Mouse (Mus musculus): ENCODE results near the gene Arhgap9. TPM values are rescaled to one million over a fixed set of nuclear protein-coding genes. Genes with fewer than 3 reads are reported as not detected.
A peak's percentile ranks its signal among the peaks of the same experiment; 100 is the strongest.

Arhgap9 gene
- polyA plus RNA-seq, 1 experiment from 2014 or later, result 3.7 TPM

DNA sequence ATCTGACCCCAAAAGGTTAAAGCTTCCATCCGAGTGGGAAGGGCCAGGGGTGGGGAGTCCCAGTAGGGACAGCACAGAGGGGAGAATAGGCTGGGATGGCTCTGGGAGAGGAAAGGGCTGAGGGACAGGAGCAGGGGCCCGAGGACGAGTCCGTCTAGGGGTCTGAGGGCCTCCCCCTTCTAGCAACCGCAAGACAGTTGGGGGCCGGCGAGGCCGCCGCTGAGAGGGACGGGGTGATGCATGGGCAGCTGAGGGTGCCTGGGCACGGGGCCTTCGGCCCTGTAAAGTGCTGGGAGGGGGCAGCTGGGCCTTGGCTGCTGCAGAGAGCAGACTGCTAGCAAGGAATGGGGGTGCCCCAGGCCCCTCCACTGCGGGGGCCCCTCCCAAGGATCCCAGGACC is 36.1 kb upstream of the Arhgap9 start:
- DNase-seq (ENCODE audit: low spot score) (no peak), ATAC-seq (ENCODE audit: low read depth) (no peak)
- no peak overlapping the region; the same call in 1 of the 2 replicates for H3K27ac ChIP-seq (replicated peaks; ENCODE audit: low read depth, low read length)
- H3K9ac ChIP-seq (ENCODE audit: low read depth, low read length), result 0 out of 2 replicates have a peak overlapping the region, but pooled peaks have one; percentile 32
- WGBS, result 76% methylated on average over 4 of the region's 13 CpGs
- H3K4me1 ChIP-seq (ENCODE audit: control insufficient read depth, insufficient read depth, low read length), result peaks cover 16% of the 10 kb centered on the region
- no peaks in the 10 kb centered on the region for H3K9me3 ChIP-seq (ENCODE audit: control insufficient read depth, low read length)
- H3K27me3 ChIP-seq (replicated peaks; ENCODE audit: control insufficient read depth, insufficient read depth, low read length), result no peaks in the 10 kb centered on the region
- peaks cover 67% of the 10 kb centered on the region for H3K36me3 ChIP-seq (ENCODE audit: control insufficient read depth, insufficient read depth, low read length)
- no peak overlapping the region for H3K4me2 ChIP-seq (ENCODE audit: low read depth, low read length)
- H3K4me3 ChIP-seq (ENCODE audit: low read depth, low read length), result no peak overlapping the region

DNA sequence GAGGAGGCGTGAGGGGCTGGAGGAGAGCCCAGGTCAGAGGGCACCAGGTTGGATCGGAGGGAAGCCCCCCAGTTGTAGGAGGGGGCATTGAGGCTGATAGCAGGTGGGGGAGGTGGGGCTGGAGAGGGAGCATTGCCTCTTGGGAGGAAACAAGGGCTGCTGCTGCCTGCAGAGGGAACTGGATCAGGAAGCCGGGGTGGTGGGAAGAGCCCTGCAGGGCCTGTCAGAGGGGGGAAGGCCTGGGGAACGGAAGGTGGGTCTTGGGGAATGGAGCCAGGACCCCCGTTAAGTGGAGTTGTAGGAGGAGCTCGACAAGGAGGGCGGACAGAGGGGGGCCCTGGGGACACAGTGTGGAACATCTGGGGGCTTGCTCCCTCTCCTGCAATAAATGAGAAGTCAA is 35.6 kb upstream of the Arhgap9 start:
- peaks cover 16% of the 10 kb centered on the region for H3K4me1 ChIP-seq (ENCODE audit: control insufficient read depth, insufficient read depth, low read length)
- DNase-seq (ENCODE audit: low spot score), result no peak
- ATAC-seq (ENCODE audit: low read depth), result no peak
- 60% methylated on average over 5 of the region's 7 CpGs for WGBS
- H3K9me3 ChIP-seq (ENCODE audit: control insufficient read depth, low read length), result no peaks in the 10 kb centered on the region
- 0 out of 2 replicates have a peak overlapping the region, but pooled peaks have one; percentile 95 for H3K4me2 ChIP-seq (ENCODE audit: low read depth, low read length)
- H3K4me3 ChIP-seq (ENCODE audit: low read depth, low read length), result no peak overlapping the region
- H3K27ac ChIP-seq (replicated peaks; ENCODE audit: low read depth, low read length), result no peak overlapping the region
- H3K27me3 ChIP-seq (replicated peaks; ENCODE audit: control insufficient read depth, insufficient read depth, low read length), result no peaks in the 10 kb centered on the region
- peak overlapping the region; percentile 41; the same call in 1 of the 2 replicates for H3K9ac ChIP-seq (ENCODE audit: low read depth, low read length)
- H3K36me3 ChIP-seq (ENCODE audit: control insufficient read depth, insufficient read depth, low read length), result peaks cover 62% of the 10 kb centered on the region

DNA sequence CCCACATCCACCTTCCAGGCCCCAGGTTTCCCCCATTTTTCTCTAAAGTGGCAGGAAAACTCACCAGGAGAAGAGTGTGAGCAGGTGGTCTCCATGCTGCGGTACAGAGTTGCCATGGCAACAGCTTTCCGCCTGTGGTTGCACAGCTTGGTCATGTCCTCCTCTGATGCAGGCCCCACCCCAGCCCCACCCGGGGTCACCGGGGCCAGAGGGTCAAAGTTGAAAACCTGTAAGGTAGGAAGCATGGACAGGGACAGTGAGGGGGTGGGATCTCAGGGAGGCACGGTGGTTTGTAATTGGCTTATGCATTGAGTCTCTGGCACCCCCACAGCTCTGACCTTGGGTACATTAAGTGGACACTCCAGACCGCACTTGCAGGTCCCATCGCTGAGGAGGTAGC is 35.0 kb upstream of the Arhgap9 start:
- H3K4me2 ChIP-seq (ENCODE audit: low read depth, low read length), result peak overlapping the region; percentile 95
- peak overlapping the region; percentile 41; the same call in 1 of the 2 replicates for H3K9ac ChIP-seq (ENCODE audit: low read depth, low read length)
- H3K4me3 ChIP-seq (ENCODE audit: low read depth, low read length), result 0 out of 2 replicates have a peak overlapping the region, but pooled peaks have one; percentile 59
- ATAC-seq (ENCODE audit: low read depth) (no peak), DNase-seq (ENCODE audit: low spot score) (no peak)
- H3K27me3 ChIP-seq (replicated peaks; ENCODE audit: control insufficient read depth, insufficient read depth, low read length), result no peaks in the 10 kb centered on the region
- H3K36me3 ChIP-seq (ENCODE audit: control insufficient read depth, insufficient read depth, low read length), result peaks cover 56% of the 10 kb centered on the region
- H3K4me1 ChIP-seq (ENCODE audit: control insufficient read depth, insufficient read depth, low read length), result peaks cover 20% of the 10 kb centered on the region
- no peak overlapping the region for H3K27ac ChIP-seq (replicated peaks; ENCODE audit: low read depth, low read length)
- WGBS, result 57% methylated on average over 7 of the region's 7 CpGs
- no peaks in the 10 kb centered on the region for H3K9me3 ChIP-seq (ENCODE audit: control insufficient read depth, low read length)

DNA sequence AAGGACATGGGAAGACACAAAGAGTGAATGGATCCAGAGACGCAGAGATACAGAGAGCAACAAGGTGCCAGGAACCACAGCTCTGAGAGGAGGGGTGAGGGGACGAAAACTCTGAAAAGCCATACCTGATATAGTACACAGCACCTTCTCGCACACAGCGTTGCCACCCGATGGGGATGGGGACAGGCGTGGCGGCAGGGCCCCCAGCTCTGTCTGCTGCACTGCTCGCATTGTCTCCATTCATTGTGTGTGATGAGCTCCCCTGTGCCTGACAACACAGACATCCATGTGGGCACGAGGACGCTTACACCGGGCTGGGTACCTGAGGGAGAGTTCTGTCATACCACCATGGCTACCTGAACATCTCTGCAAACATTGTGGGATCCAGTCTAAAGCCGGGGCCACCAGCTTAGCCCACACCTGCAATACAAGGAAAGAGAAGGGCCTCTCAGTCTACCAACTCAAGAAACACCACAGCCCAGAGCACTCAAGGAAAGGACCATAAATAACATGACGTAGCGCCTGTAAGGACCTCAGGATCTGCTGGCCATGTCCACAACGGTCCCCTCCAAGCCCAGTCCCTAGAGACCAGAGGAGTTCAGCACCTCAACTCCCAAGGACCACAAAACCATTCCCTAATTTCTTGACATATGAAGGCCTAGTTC is 34.4 kb upstream of the Arhgap9 start:
- H3K4me3 ChIP-seq (ENCODE audit: low read depth, low read length), result peak overlapping the region; percentile 59
- peaks cover 49% of the 10 kb centered on the region for H3K36me3 ChIP-seq (ENCODE audit: control insufficient read depth, insufficient read depth, low read length)
- no peaks in the 10 kb centered on the region for H3K9me3 ChIP-seq (ENCODE audit: control insufficient read depth, low read length)
- H3K27ac ChIP-seq (replicated peaks; ENCODE audit: low read depth, low read length), result peak overlapping the region; percentile 98
- peaks cover 27% of the 10 kb centered on the region for H3K4me1 ChIP-seq (ENCODE audit: control insufficient read depth, insufficient read depth, low read length)
- 79% methylated on average over 15 of the region's 15 CpGs for WGBS
- H3K27me3 ChIP-seq (replicated peaks; ENCODE audit: control insufficient read depth, insufficient read depth, low read length), result no peaks in the 10 kb centered on the region
- peak overlapping the region; percentile 95 for H3K4me2 ChIP-seq (ENCODE audit: low read depth, low read length)
- DNase-seq (ENCODE audit: low spot score), result no peak
- H3K9ac ChIP-seq (ENCODE audit: low read depth, low read length), result peak overlapping the region; percentile 84
- no peak for ATAC-seq (ENCODE audit: low read depth)

DNA sequence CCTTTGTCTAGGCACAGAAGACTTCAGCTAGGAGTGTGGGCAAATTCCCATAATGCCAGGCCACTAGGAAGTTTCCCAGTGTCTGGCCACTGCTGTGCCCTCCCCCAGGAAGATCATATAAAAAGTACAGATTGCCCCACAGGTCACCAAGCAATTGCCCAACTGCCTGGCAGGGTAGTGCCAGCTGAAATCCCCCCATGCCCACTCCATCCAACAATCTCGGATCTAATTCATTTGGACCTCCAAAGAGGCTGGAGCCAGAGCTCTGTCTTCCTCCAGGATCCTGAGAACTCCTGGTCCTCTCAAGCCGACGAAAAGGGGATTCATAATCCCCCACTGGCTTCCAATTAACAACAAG is 33.8 kb upstream of the Arhgap9 start:
- WGBS, result 0% methylated on average over 3 of the region's 3 CpGs
- no peaks in the 10 kb centered on the region for H3K27me3 ChIP-seq (replicated peaks; ENCODE audit: control insufficient read depth, insufficient read depth, low read length)
- ATAC-seq (ENCODE audit: low read depth) (no peak), DNase-seq (ENCODE audit: low spot score) (no peak)
- H3K9ac ChIP-seq (ENCODE audit: low read depth, low read length), result peak overlapping the region; percentile 84
- peaks cover 30% of the 10 kb centered on the region for H3K4me1 ChIP-seq (ENCODE audit: control insufficient read depth, insufficient read depth, low read length)
- H3K4me2 ChIP-seq (ENCODE audit: low read depth, low read length), result peak overlapping the region; percentile 95
- peak overlapping the region; percentile 59 for H3K4me3 ChIP-seq (ENCODE audit: low read depth, low read length)
- H3K9me3 ChIP-seq (ENCODE audit: control insufficient read depth, low read length), result no peaks in the 10 kb centered on the region
- peaks cover 44% of the 10 kb centered on the region for H3K36me3 ChIP-seq (ENCODE audit: control insufficient read depth, insufficient read depth, low read length)
- peak overlapping the region; percentile 98 for H3K27ac ChIP-seq (replicated peaks; ENCODE audit: low read depth, low read length)

DNA sequence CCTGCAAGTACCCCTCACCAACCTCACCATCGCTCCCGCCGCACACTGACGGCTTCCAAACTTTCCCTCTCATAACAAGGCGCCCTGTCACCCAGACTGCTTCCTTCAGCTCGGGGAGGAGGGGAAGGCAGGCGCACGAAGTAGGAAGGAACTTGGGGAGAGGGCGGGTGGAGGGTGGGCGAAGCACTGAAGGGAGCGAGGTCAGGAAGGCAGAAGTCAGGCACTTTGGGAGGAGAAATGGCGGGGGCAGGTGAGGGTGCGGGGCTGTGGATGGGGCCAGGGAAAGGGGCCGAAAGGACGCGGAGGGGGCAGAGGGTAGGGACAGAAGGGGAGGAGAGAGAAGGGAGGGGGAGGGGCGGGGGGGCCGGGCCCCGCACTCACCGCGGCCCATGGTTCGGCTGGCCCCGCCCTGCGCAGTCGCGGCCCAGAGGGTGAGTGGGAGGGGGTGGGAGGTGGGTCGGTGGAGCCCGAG is 33.4 kb upstream of the Arhgap9 start:
- H3K9ac ChIP-seq (ENCODE audit: low read depth, low read length), result peak overlapping the region; percentile 84
- H3K27me3 ChIP-seq (replicated peaks; ENCODE audit: control insufficient read depth, insufficient read depth, low read length), result no peaks in the 10 kb centered on the region
- peaks cover 30% of the 10 kb centered on the region for H3K4me1 ChIP-seq (ENCODE audit: control insufficient read depth, insufficient read depth, low read length)
- peak overlapping the region; percentile 59 for H3K4me3 ChIP-seq (ENCODE audit: low read depth, low read length)
- H3K27ac ChIP-seq (replicated peaks; ENCODE audit: low read depth, low read length), result peak overlapping the region; percentile 98
- no peaks in the 10 kb centered on the region for H3K9me3 ChIP-seq (ENCODE audit: control insufficient read depth, low read length)
- H3K36me3 ChIP-seq (ENCODE audit: control insufficient read depth, insufficient read depth, low read length), result peaks cover 42% of the 10 kb centered on the region
- 0% methylated on average over 16 of the region's 28 CpGs for WGBS
- peak overlapping the region; percentile 95 for H3K4me2 ChIP-seq (ENCODE audit: low read depth, low read length)
- ATAC-seq (ENCODE audit: low read depth) (peak; percentile 16), DNase-seq (ENCODE audit: low spot score) (peak; percentile 82)

DNA sequence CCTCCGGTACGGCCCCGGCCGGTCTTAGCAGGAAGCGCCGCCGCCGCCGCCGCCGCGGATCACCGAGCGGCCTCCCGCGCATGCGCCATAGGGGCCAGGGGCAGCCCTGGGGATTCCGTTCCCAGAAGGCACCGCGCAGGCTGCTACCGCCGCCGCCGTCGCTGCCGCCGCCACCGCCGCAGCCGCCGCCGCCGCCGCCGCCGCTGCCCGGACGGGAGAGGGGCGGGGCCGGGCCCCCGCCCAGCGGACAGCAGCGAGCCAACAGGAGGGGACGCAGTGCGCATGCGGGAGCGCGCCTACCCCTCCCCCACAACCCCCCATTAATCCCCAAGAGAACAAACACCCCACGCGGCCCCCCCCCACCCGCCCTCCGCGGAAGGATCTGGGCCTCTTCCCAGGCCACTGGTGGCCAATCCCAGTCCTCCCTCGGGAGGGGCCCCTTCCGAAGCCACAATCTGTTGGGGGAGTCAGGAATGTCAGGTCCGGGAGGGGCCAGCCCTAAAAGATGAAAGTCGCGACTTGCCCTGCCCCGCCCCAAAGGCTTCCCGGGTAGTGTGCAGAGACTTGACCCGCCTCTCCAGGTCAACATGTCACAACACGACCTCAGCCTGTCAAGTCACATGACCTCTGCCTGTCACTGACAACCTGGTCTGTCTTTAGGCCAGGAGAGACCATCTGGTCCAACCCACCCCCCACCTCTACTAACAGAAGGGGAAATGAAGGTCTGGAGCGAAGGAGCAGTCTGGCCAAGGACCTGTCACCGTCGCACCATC is 32.8 kb upstream of the Arhgap9 start, which contains the start of gene Mbd6:
TSS of gene Mbd6 (minus strand) at position 219 of the 773 bp plus-strand sequence.
- H3K4me1 ChIP-seq (ENCODE audit: control insufficient read depth, insufficient read depth, low read length), result peaks cover 30% of the 10 kb centered on the region
- no peaks in the 10 kb centered on the region for H3K27me3 ChIP-seq (replicated peaks; ENCODE audit: control insufficient read depth, insufficient read depth, low read length)
- WGBS, result under 1% methylated on average over 12 of the region's 65 CpGs
- ATAC-seq (ENCODE audit: low read depth) (peak; percentile 9), DNase-seq (ENCODE audit: low spot score) (peak; percentile 86)
- H3K4me2 ChIP-seq (ENCODE audit: low read depth, low read length), result peak within 1 kb of the TSS; percentile 95
- H3K9ac ChIP-seq (ENCODE audit: low read depth, low read length), result peak within 1 kb of the TSS; percentile 84
- peak within 1 kb of the TSS; percentile 59 for H3K4me3 ChIP-seq (ENCODE audit: low read depth, low read length)
- peaks cover 42% of the 10 kb centered on the region for H3K36me3 ChIP-seq (ENCODE audit: control insufficient read depth, insufficient read depth, low read length)
- no peaks in the 10 kb centered on the region for H3K9me3 ChIP-seq (ENCODE audit: control insufficient read depth, low read length)
- peak within 1 kb of the TSS; percentile 98 for H3K27ac ChIP-seq (replicated peaks; ENCODE audit: low read depth, low read length)

DNA sequence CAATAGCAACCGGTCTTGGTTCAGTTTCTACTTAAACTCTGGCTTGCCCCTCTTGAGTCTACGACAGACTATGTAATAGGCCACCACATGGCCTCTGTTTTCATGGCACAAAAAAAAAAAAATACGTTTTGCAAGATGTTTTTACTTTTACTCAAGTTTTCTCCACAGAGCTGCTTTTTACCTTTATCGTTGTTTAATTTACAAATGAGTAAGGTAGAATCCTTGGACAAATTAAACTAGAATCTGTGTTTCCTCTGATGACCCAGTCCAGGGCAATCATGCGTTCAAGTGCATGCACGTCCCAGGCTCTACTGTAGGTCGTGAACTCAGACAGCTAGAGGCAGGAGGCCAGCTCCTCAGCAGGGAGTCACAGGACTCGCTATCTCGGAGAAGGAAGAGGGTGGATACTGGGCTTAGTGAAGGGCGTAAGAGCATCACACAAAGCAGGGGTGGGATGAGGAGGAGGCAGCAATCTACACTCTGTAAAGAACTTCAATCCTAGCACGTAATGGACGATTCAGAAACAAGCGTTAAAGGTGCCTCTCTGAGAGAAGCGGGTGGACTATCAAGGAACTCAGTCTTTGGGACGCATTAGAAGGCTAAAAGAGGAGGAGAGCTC is 32.1 kb upstream of the Arhgap9 start:
- peak; percentile 65 for DNase-seq (ENCODE audit: low spot score)
- Histone ChIP-seq H3K27me3 (replicated peaks; ENCODE audit: control insufficient read depth, insufficient read depth, low read length) (no peaks in the 10 kb centered on the region), H3K4me2 (ENCODE audit: low read depth, low read length) (peak overlapping the region; percentile 95), H3K27ac (replicated peaks; ENCODE audit: low read depth, low read length) (peak overlapping the region; percentile 98), H3K4me3 (ENCODE audit: low read depth, low read length) (peak overlapping the region; percentile 59), H3K36me3 (ENCODE audit: control insufficient read depth, insufficient read depth, low read length) (peaks cover 42% of the 10 kb centered on the region), H3K4me1 (ENCODE audit: control insufficient read depth, insufficient read depth, low read length) (peaks cover 30% of the 10 kb centered on the region), H3K9me3 (ENCODE audit: control insufficient read depth, low read length) (no peaks in the 10 kb centered on the region), H3K9ac (ENCODE audit: low read depth, low read length) (peak overlapping the region; percentile 84)
- 1% methylated on average over 15 of the region's 15 CpGs for WGBS
- ATAC-seq (ENCODE audit: low read depth), result peak; percentile 3; the same call in 1 of the 2 replicates

Data from embryonic facial prominence, embryonic 14.5 days (tissue).